8 mouse cellular contexts compared by ENCODE assay signal in genomic region chr2:58699931-58700330, GRCm38 (mm10).
DNase-seq lines count a peak whose midpoint lies in the region; ATAC-seq and TF ChIP-seq lines count a peak whose summit lies in the region.

No protein-coding gene starts in this region.

- ATAC-seq in embryonic facial prominence, embryonic 15.5 days (ENCODE audit: insufficient number of reproducible peaks, low FRiP score, low TSS enrichment, low read depth) = 0 out of 2 replicates have a peak, but pooled peaks have one; percentile 43
- 0 out of 2 replicates have a peak, but pooled peaks have one; percentile 31 for ATAC-seq in heart, embryonic 11.5 days (replicated peaks; ENCODE audit: insufficient number of reproducible peaks, low FRiP score, low TSS enrichment)
- ATAC-seq in kidney, embryonic 15.5 days (replicated peaks; ENCODE audit: low FRiP score) = peak; percentile 75; the same call in 1 of the 2 replicates
- peak; percentile 56; the same call in 1 of the 2 replicates for ATAC-seq in limb, embryonic 12.5 days (ENCODE audit: insufficient number of reproducible peaks, insufficient read depth, low FRiP score, low TSS enrichment, low read depth)
- ATAC-seq in neural tube, embryonic 12.5 days (ENCODE audit: low FRiP score, low read depth) = peak; percentile 74

- H3K27ac ChIP-seq in embryonic facial prominence, embryonic 15.5 days (replicated peaks) = no peak overlapping the region
- no peak overlapping the region for H3K27ac ChIP-seq in heart, embryonic 11.5 days (ENCODE audit: low read depth, low read length)
- no peak overlapping the region for H3K27ac ChIP-seq in kidney, embryonic 15.5 days
- no peak overlapping the region for H3K27ac ChIP-seq in limb, embryonic 12.5 days
- H3K27ac ChIP-seq in neural tube, embryonic 12.5 days = no peak overlapping the region

- H3K9ac ChIP-seq in embryonic facial prominence, embryonic 15.5 days = no peak overlapping the region
- H3K9ac ChIP-seq in heart, embryonic 11.5 days (ENCODE audit: low read depth, low read length) = no peak overlapping the region
- H3K9ac ChIP-seq in kidney, embryonic 15.5 days = no peak overlapping the region
- no peak overlapping the region for H3K9ac ChIP-seq in limb, embryonic 12.5 days (replicated peaks)
- H3K9ac ChIP-seq in neural tube, embryonic 12.5 days = no peak overlapping the region

- H3K4me2 ChIP-seq in embryonic facial prominence, embryonic 15.5 days (replicated peaks) = no peak overlapping the region
- no peak overlapping the region for H3K4me2 ChIP-seq in heart, embryonic 11.5 days
- H3K4me2 ChIP-seq in kidney, embryonic 15.5 days = no peak overlapping the region
- no peak overlapping the region for H3K4me2 ChIP-seq in limb, embryonic 12.5 days
- no peak overlapping the region for H3K4me2 ChIP-seq in neural tube, embryonic 12.5 days (replicated peaks)

- H3K4me3 ChIP-seq in E14TG2a.4 (replicated peaks; ENCODE audit: low read length) = peak overlapping the region; percentile 54
- no peak overlapping the region for H3K4me3 ChIP-seq in embryonic facial prominence, embryonic 15.5 days (replicated peaks)
- no peak overlapping the region for H3K4me3 ChIP-seq in heart, embryonic 11.5 days (ENCODE audit: low read depth, low read length)
- no peak overlapping the region for H3K4me3 ChIP-seq in kidney, embryonic 15.5 days (replicated peaks)
- no peak overlapping the region for H3K4me3 ChIP-seq in limb, embryonic 12.5 days (replicated peaks)
- H3K4me3 ChIP-seq in neural tube, embryonic 12.5 days = no peak overlapping the region

- H3K9me3 ChIP-seq in E14TG2a.4 (ENCODE audit: low read length) = no peaks in the 10 kb centered on the region
- H3K9me3 ChIP-seq in embryonic facial prominence, embryonic 15.5 days (replicated peaks) = no peaks in the 10 kb centered on the region
- H3K9me3 ChIP-seq in heart, embryonic 11.5 days (replicated peaks; ENCODE audit: control insufficient read depth, low read length) = no peaks in the 10 kb centered on the region
- no peaks in the 10 kb centered on the region for H3K9me3 ChIP-seq in kidney, embryonic 15.5 days (replicated peaks)
- no peaks in the 10 kb centered on the region for H3K9me3 ChIP-seq in limb, embryonic 12.5 days
- H3K9me3 ChIP-seq in neural tube, embryonic 12.5 days = no peaks in the 10 kb centered on the region

- no peaks in the 10 kb centered on the region for H3K36me3 ChIP-seq in E14TG2a.4 (ENCODE audit: insufficient read depth, low read length)
- no peaks in the 10 kb centered on the region for H3K36me3 ChIP-seq in embryonic facial prominence, embryonic 15.5 days
- H3K36me3 ChIP-seq in heart, embryonic 11.5 days (ENCODE audit: control insufficient read depth, insufficient read depth, low read length) = no peaks in the 10 kb centered on the region
- no peaks in the 10 kb centered on the region for H3K36me3 ChIP-seq in kidney, embryonic 15.5 days
- no peaks in the 10 kb centered on the region for H3K36me3 ChIP-seq in limb, embryonic 12.5 days
- no peaks in the 10 kb centered on the region for H3K36me3 ChIP-seq in neural tube, embryonic 12.5 days

- H3K4me1 ChIP-seq in E14TG2a.4 (replicated peaks; ENCODE audit: low read depth, low read length) = peaks cover 7% of the 10 kb centered on the region
- H3K4me1 ChIP-seq in embryonic facial prominence, embryonic 15.5 days = no peaks in the 10 kb centered on the region
- H3K4me1 ChIP-seq in heart, embryonic 11.5 days (ENCODE audit: control insufficient read depth, insufficient read depth, low read length) = no peaks in the 10 kb centered on the region
- H3K4me1 ChIP-seq in kidney, embryonic 15.5 days = no peaks in the 10 kb centered on the region
- H3K4me1 ChIP-seq in limb, embryonic 12.5 days (replicated peaks) = peaks cover 9% of the 10 kb centered on the region
- H3K4me1 ChIP-seq in neural tube, embryonic 12.5 days = no peaks in the 10 kb centered on the region

- 19% methylated on average over 5 of the region's 5 CpGs for WGBS in embryonic facial prominence, embryonic 15.5 days
- 23% methylated on average over 5 of the region's 5 CpGs for WGBS in heart, embryonic 11.5 days (ENCODE audit: insufficient replicate concordance)
- WGBS in kidney, embryonic 15.5 days = 30% methylated on average over 5 of the region's 5 CpGs
- whole genome bisulfite sequencing in limb, embryonic 12.5 days = 24% methylated on average over 5 of the region's 5 CpGs
- whole genome bisulfite sequencing in neural tube, embryonic 12.5 days = 31% methylated on average over 5 of the region's 5 CpGs

- H3K27me3 ChIP-seq in E14TG2a.4 (ENCODE audit: insufficient read depth, low read length) = no peaks in the 10 kb centered on the region
- no peaks in the 10 kb centered on the region for H3K27me3 ChIP-seq in embryonic facial prominence, embryonic 15.5 days
- H3K27me3 ChIP-seq in heart, embryonic 11.5 days (ENCODE audit: control insufficient read depth, insufficient read depth, low read length) = no peaks in the 10 kb centered on the region
- no peaks in the 10 kb centered on the region for H3K27me3 ChIP-seq in kidney, embryonic 15.5 days
- H3K27me3 ChIP-seq in limb, embryonic 12.5 days = no peaks in the 10 kb centered on the region
- no peaks in the 10 kb centered on the region for H3K27me3 ChIP-seq in neural tube, embryonic 12.5 days (replicated peaks)

- peak; percentile 61 for TF ChIP-seq CTCF in E14TG2a.4 (conservative IDR thresholded peaks at IDR 0.05; ENCODE audit: low read length)

- DNase-seq in adrenal gland, postnatal 4 days (ENCODE audit: low spot score in 2 of 2) = peak; percentile 37 to 72
- DNase-seq in thymus, postnatal 14 days = peak; percentile 33
